Mouse (Mus musculus): Measurements from ENCODE around the gene Wapl.

Gene Wapl

GRCm38 (mm10) chr14:34697376-34697775 lies 23.6 kb downstream of the Wapl start:
- no peak for DNase-seq (ENCODE audit: low spot score in 2 of 2)

GRCm38 (mm10) chr14:34710209-34710608 lies 36.5 kb downstream of the Wapl start:
- no peak for DNase-seq (ENCODE audit: low spot score in 2 of 2)

GRCm38 (mm10) chr14:34712027-34712426 lies 38.3 kb downstream of the Wapl start:
- DNase-seq (ENCODE audit: low spot score in 2 of 2), result no peak

GRCm38 (mm10) chr14:34712857-34713256 lies 39.1 kb downstream of the Wapl start:
- no peak for DNase-seq (ENCODE audit: low spot score in 2 of 2)

- DNase-seq (ENCODE audit: low spot score in 2 of 2), result no peak
These were observed 44.4 kb downstream of the Wapl start for GRCm38 (mm10) chr14:34718150-34718549.

- no peak for DNase-seq (ENCODE audit: low spot score in 2 of 2)
These were observed 54.0 kb downstream of the Wapl start for GRCm38 (mm10) chr14:34727709-34728108.

GRCm38 (mm10) chr14:34735405-34735804 lies 61.7 kb downstream of the Wapl start:
- no peak for DNase-seq (ENCODE audit: low spot score in 2 of 2)

GRCm38 (mm10) chr14:34745401-34745800 lies 71.7 kb downstream of the Wapl start:
- no peak for DNase-seq (ENCODE audit: low spot score in 2 of 2)

- no peak for DNase-seq (ENCODE audit: low spot score in 2 of 2)
These were observed 82.0 kb downstream of the Wapl start for GRCm38 (mm10) chr14:34755731-34756130.

- DNase-seq (ENCODE audit: low spot score in 2 of 2), result no peak
These were observed 86.2 kb downstream of the Wapl start for GRCm38 (mm10) chr14:34759938-34760337.

- DNase-seq (ENCODE audit: low spot score in 2 of 2), result no peak
These were observed 87.6 kb downstream of the Wapl start for GRCm38 (mm10) chr14:34761082-34761959.

- DNase-seq (ENCODE audit: low spot score in 2 of 2), result no peak
These were observed 89.0 kb downstream of the Wapl start for GRCm38 (mm10) chr14:34762682-34763081.

GRCm38 (mm10) chr14:34763771-34764539 lies 90.2 kb downstream of the Wapl start:
- no peak for DNase-seq (ENCODE audit: low spot score in 2 of 2)

GRCm38 (mm10) chr14:34764908-34765307 lies 91.2 kb downstream of the Wapl start:
- no peak for DNase-seq (ENCODE audit: low spot score in 2 of 2)

- DNase-seq (ENCODE audit: low spot score in 2 of 2), result no peak
These were observed 91.7 kb downstream of the Wapl start for GRCm38 (mm10) chr14:34765380-34765779.

- no peak for DNase-seq (ENCODE audit: low spot score in 2 of 2)
These were observed 92.5 kb downstream of the Wapl start for GRCm38 (mm10) chr14:34766181-34766580.

GRCm38 (mm10) chr14:34768373-34768772 lies 94.6 kb downstream of the Wapl start:
- DNase-seq (ENCODE audit: low spot score in 2 of 2), result peak; percentile 44 to 48

GRCm38 (mm10) chr14:34769021-34769566 lies 95.4 kb downstream of the Wapl start:
- DNase-seq (ENCODE audit: low spot score in 2 of 2), result peak; percentile 49 to 72

GRCm38 (mm10) chr14:34769567-34770158 lies 95.9 kb downstream of the Wapl start:
- DNase-seq (ENCODE audit: low spot score in 2 of 2), result peak in 1 of 2 experiments; percentile 9

GRCm38 (mm10) chr14:34770467-34770866 lies 96.7 kb downstream of the Wapl start:
- DNase-seq (ENCODE audit: low spot score in 2 of 2), result no peak

GRCm38 (mm10) chr14:34771601-34772000 lies 97.9 kb downstream of the Wapl start:
- DNase-seq (ENCODE audit: low spot score in 2 of 2), result no peak

GRCm38 (mm10) chr14:34772132-34772531 lies 98.4 kb downstream of the Wapl start:
- no peak for DNase-seq (ENCODE audit: low spot score in 2 of 2)
